Mouse (Mus musculus) forebrain, embryonic 12.5 days (tissue): ENCODE measurements around the gene Rimbp3. TPM values are rescaled to one million over a fixed set of nuclear protein-coding genes. Genes with fewer than 3 reads are reported as not detected.

ENCODE experiments used
- ATAC-seq: fragments of 200-750 bp; cut with Nextera tagmentation; 2 replicates; pipeline ENCODE4 v1.8.0; 2017; ENCODE audit warnings: moderate TSS enrichment; ENCODE audit not compliant: low FRiP score
- H3K27ac ChIP-seq: fragments of 300-500 bp; sonication (generic); 2 replicates; pipeline ENCODE4 v1.5.1; 2016; ENCODE audit warnings: mild to moderate bottlenecking
- H3K27me3 ChIP-seq: fragments of 300-500 bp; sonication (generic); 2 replicates; pipeline ENCODE4 v1.6.1; 2016; ENCODE audit warnings: mild to moderate bottlenecking
- H3K36me3 ChIP-seq: fragments of 300-500 bp; sonication (generic); replicated peaks from 2 replicates; pipeline ENCODE4 v1.6.1; 2016; ENCODE audit warnings: mild to moderate bottlenecking
- H3K4me1 ChIP-seq: fragments of 300-500 bp; sonication (generic); 2 replicates; pipeline ENCODE4 v1.6.1; 2016
- H3K4me2 ChIP-seq: fragments of 300-500 bp; sonication (generic); 2 replicates; pipeline ENCODE4 v1.6.1; 2016; ENCODE audit warnings: mild to moderate bottlenecking, moderate library complexity
- H3K4me3 ChIP-seq: fragments of 300-500 bp; sonication (generic); replicated peaks from 2 replicates; pipeline ENCODE4 v1.5.1; 2016; ENCODE audit warnings: mild to moderate bottlenecking
- H3K9ac ChIP-seq: fragments of 300-500 bp; sonication (generic); 2 replicates; pipeline ENCODE4 v1.6.1; 2016; ENCODE audit warnings: mild to moderate bottlenecking
- H3K9me3 ChIP-seq: fragments of 300-500 bp; sonication (generic); 2 replicates; pipeline ENCODE4 v1.6.1; 2016
- WGBS: fragments of 180-500 bp; shearing (Covaris S2); methylation state at CpG from one replicate; pipeline ENCODE4 v1.1.7; 2016; 5-methylcytosine and 5-hydroxymethylcytosine counted together
- polyA plus RNA-seq: library from polyadenylated mRNA; unstranded; fragments of >200 nt; fragmentation: Nextera tagmentation; extraction: Ambion mirVana; gene quantifications from 2 replicates; pipeline ENCODE4 v1.2.1, GENCODE M21; 2016

The Rimbp3 gene
- polyA plus RNA-seq, 1 experiment from 2014 or later = 1.9 TPM

DNA sequence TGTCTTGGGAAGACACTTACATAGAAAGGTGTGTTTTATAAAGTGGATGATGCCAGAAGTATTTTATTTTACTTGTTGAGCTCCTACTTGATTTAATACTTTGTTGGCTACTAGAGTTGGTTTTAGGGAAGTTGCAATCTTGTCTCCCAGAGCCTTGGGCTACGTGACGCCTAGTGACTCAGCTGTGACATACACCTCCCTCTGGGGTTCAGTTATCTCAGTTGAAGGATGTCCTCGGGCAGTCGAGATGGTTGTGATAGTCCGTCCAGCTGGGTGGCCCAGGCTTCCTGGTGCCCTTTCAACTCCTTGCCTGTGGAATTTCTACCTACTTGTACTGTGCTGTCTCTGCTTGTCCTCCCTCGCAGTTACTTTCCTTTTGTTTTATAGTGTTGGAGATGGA lies 40.7 kb downstream of the Rimbp3 start:
- Histone ChIP-seq H3K9me3 (no peaks in the 10 kb centered on the region), H3K4me1 (peaks cover 31% of the 10 kb centered on the region), H3K27ac (no peak overlapping the region), H3K4me3 (no peak overlapping the region), H3K9ac (no peak overlapping the region), H3K36me3 (no peaks in the 10 kb centered on the region), H3K4me2 (no peak overlapping the region), H3K27me3 (no peaks in the 10 kb centered on the region)
- no peak for ATAC-seq
- WGBS = 85% methylated on average over 6 of the region's 6 CpGs

DNA sequence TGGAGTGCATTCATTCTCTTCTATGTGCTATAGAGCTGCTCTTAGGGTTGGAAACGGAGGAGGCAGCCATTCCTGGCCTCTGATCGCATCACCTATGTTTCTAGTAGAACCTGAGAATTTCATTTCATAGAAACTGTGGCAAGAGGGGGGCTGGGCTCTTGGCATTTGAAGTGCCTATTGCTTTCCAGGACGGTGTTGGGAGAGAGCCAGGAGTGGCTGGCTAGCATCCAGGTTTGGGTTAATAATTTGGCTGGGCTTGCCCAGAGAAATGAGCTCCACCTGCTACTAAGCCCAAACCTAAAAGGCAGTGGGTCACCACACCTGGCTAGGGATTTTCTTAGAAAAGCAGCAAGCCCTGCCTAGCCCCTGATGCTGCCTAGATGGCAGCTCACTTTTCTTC lies 43.1 kb downstream of the Rimbp3 start:
- peaks cover 40% of the 10 kb centered on the region for H3K4me1 ChIP-seq
- 61% methylated on average over 3 of the region's 3 CpGs for WGBS
- H3K36me3 ChIP-seq = peaks cover 14% of the 10 kb centered on the region; the same call in 1 of the 2 replicates
- H3K27me3 ChIP-seq = no peaks in the 10 kb centered on the region
- no peak overlapping the region for H3K27ac ChIP-seq
- no peak overlapping the region for H3K4me3 ChIP-seq
- H3K4me2 ChIP-seq = no peak overlapping the region
- peak; percentile 27; the same call in 1 of the 2 replicates for ATAC-seq
- H3K9me3 ChIP-seq = no peaks in the 10 kb centered on the region
- H3K9ac ChIP-seq = no peak overlapping the region

- no peaks in the 10 kb centered on the region for H3K9me3 ChIP-seq
- no peak overlapping the region for H3K4me2 ChIP-seq
- H3K27ac ChIP-seq = no peak overlapping the region
- no peaks in the 10 kb centered on the region for H3K27me3 ChIP-seq
- H3K9ac ChIP-seq = no peak overlapping the region
- no peak for ATAC-seq
- H3K36me3 ChIP-seq = peaks cover 20% of the 10 kb centered on the region
- WGBS = 78% methylated on average over 3 of the region's 3 CpGs
- H3K4me1 ChIP-seq = peaks cover 40% of the 10 kb centered on the region
- no peak overlapping the region for H3K4me3 ChIP-seq
These were observed 43.8 kb downstream of the Rimbp3 start for GRCm38 (mm10) chr16:17252086-17252726.

GRCm38 (mm10) chr16:17252841-17253240 lies 44.4 kb downstream of the Rimbp3 start:
- H3K4me1 ChIP-seq = peaks cover 40% of the 10 kb centered on the region
- no peaks in the 10 kb centered on the region for H3K9me3 ChIP-seq
- no peak for ATAC-seq
- no peak overlapping the region for H3K4me2 ChIP-seq
- H3K27me3 ChIP-seq = no peaks in the 10 kb centered on the region
- H3K36me3 ChIP-seq = peaks cover 27% of the 10 kb centered on the region
- H3K9ac ChIP-seq = no peak overlapping the region
- H3K4me3 ChIP-seq = no peak overlapping the region
- WGBS = 76% methylated on average over 7 of the region's 7 CpGs
- 0 out of 2 replicates have a peak overlapping the region, but pooled peaks have one; percentile 50 for H3K27ac ChIP-seq

DNA sequence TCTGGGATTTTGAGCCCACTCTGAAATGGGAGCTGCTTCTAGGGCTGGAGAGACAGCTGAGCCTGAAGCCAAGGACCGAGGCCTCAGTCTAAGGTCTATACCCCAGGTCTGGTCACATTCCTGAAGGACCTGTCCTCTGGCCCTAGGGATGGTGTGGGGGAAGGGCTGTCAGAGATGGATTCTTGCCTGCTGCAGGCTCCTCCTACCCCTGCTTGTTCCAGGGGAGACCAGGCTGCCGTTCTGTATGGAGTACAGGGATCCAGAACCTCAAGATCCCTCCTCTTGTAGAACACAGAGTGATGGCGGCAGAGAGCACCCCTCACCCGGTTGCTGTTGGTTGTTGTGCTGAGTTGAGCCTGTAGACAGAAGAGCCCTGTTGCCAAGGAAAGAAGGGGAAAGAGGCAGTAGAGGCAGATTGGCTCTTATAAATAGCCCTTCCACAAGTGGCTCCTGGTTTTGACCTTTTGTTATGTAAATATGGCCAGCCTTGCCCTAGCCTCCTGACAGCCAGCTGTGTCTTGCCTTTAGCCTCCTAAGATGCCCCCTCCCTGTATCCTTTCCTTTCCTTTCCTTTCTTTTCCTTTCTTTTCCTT lies 45.7 kb downstream of the Rimbp3 start:
- peak overlapping the region; percentile 44; the same call in 1 of the 2 replicates for H3K27ac ChIP-seq
- H3K9me3 ChIP-seq = no peaks in the 10 kb centered on the region
- peak; percentile 54 for ATAC-seq
- 13% methylated on average over 4 of the region's 4 CpGs for WGBS
- peaks cover 40% of the 10 kb centered on the region for H3K4me1 ChIP-seq
- H3K36me3 ChIP-seq = peaks cover 39% of the 10 kb centered on the region
- H3K4me3 ChIP-seq = no peak overlapping the region
- peak overlapping the region; percentile 19 for H3K4me2 ChIP-seq
- H3K27me3 ChIP-seq = no peaks in the 10 kb centered on the region
- H3K9ac ChIP-seq = 0 out of 2 replicates have a peak overlapping the region, but pooled peaks have one; percentile 29

- no peak overlapping the region for H3K9ac ChIP-seq
- ATAC-seq = no peak
- no peaks in the 10 kb centered on the region for H3K9me3 ChIP-seq
- H3K36me3 ChIP-seq = peaks cover 51% of the 10 kb centered on the region
- no peak overlapping the region for H3K4me2 ChIP-seq
- no peak overlapping the region for H3K4me3 ChIP-seq
- peaks cover 40% of the 10 kb centered on the region for H3K4me1 ChIP-seq
- 77% methylated on average over 2 of the region's 2 CpGs for WGBS
- no peak overlapping the region for H3K27ac ChIP-seq
- no peaks in the 10 kb centered on the region for H3K27me3 ChIP-seq
These were observed 46.9 kb downstream of the Rimbp3 start for GRCm38 (mm10) chr16:17255270-17255669.

DNA sequence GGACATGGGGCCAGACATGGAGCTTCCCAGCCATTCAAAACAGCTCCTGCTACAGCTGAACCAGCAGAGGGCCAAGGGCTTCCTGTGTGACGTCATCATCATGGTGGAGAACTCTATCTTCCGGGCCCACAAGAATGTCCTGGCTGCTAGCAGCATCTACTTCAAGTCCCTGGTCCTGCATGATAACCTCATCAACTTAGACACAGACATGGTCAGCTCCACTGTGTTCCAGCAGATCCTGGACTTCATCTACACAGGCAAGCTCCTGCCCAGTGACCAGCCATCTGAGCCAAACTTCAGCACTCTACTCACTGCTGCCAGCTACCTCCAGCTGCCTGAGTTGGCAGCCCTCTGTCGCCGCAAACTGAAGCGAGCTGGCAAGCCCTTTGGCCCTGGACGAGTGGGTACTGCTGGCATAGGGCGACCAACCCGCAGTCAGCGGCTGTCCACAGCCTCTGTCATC lies 49.0 kb downstream of the Rimbp3 start:
- no peak overlapping the region for H3K9ac ChIP-seq
- H3K4me3 ChIP-seq = no peak overlapping the region
- H3K27me3 ChIP-seq = no peaks in the 10 kb centered on the region
- 93% methylated on average over 9 of the region's 9 CpGs for WGBS
- H3K4me1 ChIP-seq = peaks cover 27% of the 10 kb centered on the region
- no peak overlapping the region for H3K27ac ChIP-seq
- no peaks in the 10 kb centered on the region for H3K9me3 ChIP-seq
- no peak for ATAC-seq
- H3K36me3 ChIP-seq = peaks cover 68% of the 10 kb centered on the region
- H3K4me2 ChIP-seq = no peak overlapping the region

GRCm38 (mm10) chr16:17258917-17259316 lies 50.5 kb downstream of the Rimbp3 start:
- peaks cover 11% of the 10 kb centered on the region for H3K4me1 ChIP-seq
- no peak overlapping the region for H3K4me2 ChIP-seq
- no peaks in the 10 kb centered on the region for H3K9me3 ChIP-seq
- no peak overlapping the region for H3K27ac ChIP-seq
- H3K9ac ChIP-seq = no peak overlapping the region
- WGBS = 97% methylated on average over 12 of the region's 12 CpGs
- ATAC-seq = no peak
- H3K4me3 ChIP-seq = no peak overlapping the region
- H3K27me3 ChIP-seq = no peaks in the 10 kb centered on the region
- H3K36me3 ChIP-seq = peaks cover 71% of the 10 kb centered on the region

DNA sequence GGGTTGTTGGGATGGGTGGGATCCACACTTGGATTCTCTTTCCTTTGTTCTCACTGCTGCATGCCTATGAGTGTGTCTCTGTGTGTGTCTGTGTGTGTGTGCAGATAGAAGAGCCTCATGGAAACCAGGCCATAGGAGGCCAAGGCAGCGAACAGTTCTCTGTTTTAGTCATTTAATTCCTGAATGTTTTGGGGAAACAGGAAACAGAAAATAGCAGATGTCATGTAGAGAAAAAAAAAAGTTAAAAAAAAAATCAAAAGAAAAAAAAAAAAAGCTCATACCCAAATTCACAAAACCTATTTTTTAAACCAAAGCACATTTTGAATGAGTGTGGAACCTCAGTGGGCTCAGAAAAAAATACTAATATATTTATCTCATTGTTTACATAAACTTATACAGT lies 52.9 kb downstream of the Rimbp3 start:
- peaks cover 57% of the 10 kb centered on the region for H3K36me3 ChIP-seq
- H3K27me3 ChIP-seq = no peaks in the 10 kb centered on the region
- 88% methylated on average over 1 of the region's 1 CpGs for WGBS
- no peak for ATAC-seq
- H3K4me3 ChIP-seq = no peak overlapping the region
- no peaks in the 10 kb centered on the region for H3K4me1 ChIP-seq
- no peak overlapping the region for H3K9ac ChIP-seq
- H3K9me3 ChIP-seq = no peaks in the 10 kb centered on the region
- no peak overlapping the region for H3K4me2 ChIP-seq
- no peak overlapping the region for H3K27ac ChIP-seq

Other genes with a start within 250 kb of the Rimbp3 start
- 167 and 171 TPM in 2 replicates for gene Mapk1, start 225.2 kb upstream of the Rimbp3 start, polyA plus RNA-seq
- gene Ypel1, start 138.9 kb upstream of the Rimbp3 start, polyA plus RNA-seq = 119 and 121 TPM in 2 replicates
- gene Ppil2, start 97.3 kb upstream of the Rimbp3 start, polyA plus RNA-seq = 149 and 160 TPM in 2 replicates
- 79.2 and 79.9 TPM in 2 replicates for gene 2610318N02Rik, start 83.4 kb upstream of the Rimbp3 start, polyA plus RNA-seq
- gene Sdf2l1, start 76.2 kb upstream of the Rimbp3 start, polyA plus RNA-seq = 63.8 and 66.3 TPM in 2 replicates
- gene Ydjc, start 64.0 kb upstream of the Rimbp3 start, polyA plus RNA-seq = 8.0 and 9.6 TPM in 2 replicates
- gene Ccdc116, start 61.4 kb upstream of the Rimbp3 start, polyA plus RNA-seq = 0.63 and 0.65 TPM in 2 replicates
- 388 and 407 TPM in 2 replicates for gene Ube2l3, start 6.0 kb upstream of the Rimbp3 start, polyA plus RNA-seq
- 12.7 and 13.4 TPM in 2 replicates for gene Hic2, start 25.0 kb downstream of the Rimbp3 start, polyA plus RNA-seq
- gene Tmem191c, start 67.5 kb downstream of the Rimbp3 start, polyA plus RNA-seq = 13.9 and 14.3 TPM in 2 replicates
- gene Serpind1, start 122.8 kb downstream of the Rimbp3 start, polyA plus RNA-seq = 0.28 and 0.33 TPM in 2 replicates
- 15.5 and 16.9 TPM in 2 replicates for gene Snap29, start 197.4 kb downstream of the Rimbp3 start, polyA plus RNA-seq
- gene Pi4ka, start 197.7 kb downstream of the Rimbp3 start, polyA plus RNA-seq = 59.7 and 67.8 TPM in 2 replicates
- gene Crkl, start 243.4 kb downstream of the Rimbp3 start, polyA plus RNA-seq = 101 and 117 TPM in 2 replicates